Mouse (Mus musculus) olfactory bulb, adult 2 months (tissue): ENCODE measurements around the gene Usp8. TPM values are rescaled to one million over a fixed set of nuclear protein-coding genes. Genes with fewer than 3 reads are reported as not detected.

Experiments used
- H3K27ac ChIP-seq: fragments of 200-500 bp; 2 replicates; pipeline ENCODE4 v1.5.1; 2012; ENCODE audit warnings: low read depth, low read length; ENCODE audit not compliant: insufficient read depth
- H3K4me1 ChIP-seq: fragments of 200-500 bp; 2 replicates; pipeline ENCODE4 v1.6.1; 2012; ENCODE audit warnings: low read length; ENCODE audit not compliant: control insufficient read depth, insufficient read depth
- H3K4me3 ChIP-seq: fragments of 200-500 bp; 2 replicates; pipeline ENCODE4 v1.5.1; 2012; ENCODE audit warnings: mild to moderate bottlenecking, low read depth, low read length, moderate library complexity; ENCODE audit not compliant: insufficient read depth
- CTCF ChIP-seq: fragments of 200-500 bp; IDR thresholded peaks from 2 replicates; pipeline ENCODE4 v1.5.1; 2012; ENCODE audit warnings: low read depth, mild to moderate bottlenecking, low read length, moderate library complexity; ENCODE audit not compliant: insufficient read depth
- POLR2A ChIP-seq: fragments of 200-500 bp; IDR thresholded peaks from 2 replicates; pipeline ENCODE4 v1.6.1; 2012; ENCODE audit warnings: mild to moderate bottlenecking, low read depth, low read length, moderate library complexity; ENCODE audit not compliant: insufficient read depth
- WGBS: fragments of 180-500 bp; shearing (Covaris S2); methylation state at CpG from one replicate; pipeline ENCODE4 v1.1.7; 2018; 5-methylcytosine and 5-hydroxymethylcytosine counted together
- polyA plus RNA-seq: library from polyadenylated mRNA; stranded (reverse); fragments of >200 nt; gene quantifications from 2 replicates; pipeline ENCODE4 v1.2.4, GENCODE M21; 2012; ENCODE audit warnings: low replicate concordance; ENCODE audit not compliant: missing spikeins, insufficient read depth, insufficient read length

Usp8 gene
- polyA plus RNA-seq, 1 experiment, result not detected

DNA sequence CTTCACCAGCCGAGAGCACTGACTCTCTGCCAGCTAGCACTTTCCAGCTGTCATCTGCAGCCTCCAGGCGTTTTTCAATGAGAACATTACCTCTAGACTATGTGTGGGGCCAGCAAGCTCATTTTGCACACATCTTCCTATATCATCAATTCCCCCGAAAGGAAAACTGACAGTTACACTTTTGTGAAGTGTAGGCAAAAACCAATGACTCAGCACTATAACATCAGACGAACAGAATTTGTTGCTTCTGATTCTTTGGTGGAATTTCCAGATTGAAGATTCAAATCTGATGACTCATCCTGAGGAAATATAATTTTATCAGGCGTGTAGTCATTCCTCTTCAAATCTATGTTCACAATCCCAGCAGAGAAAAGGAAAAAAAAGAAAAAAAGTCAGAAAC is 85.5 kb downstream of the Usp8 start:
- Histone ChIP-seq H3K4me3 (no peak overlapping the region), H3K27ac (no peak overlapping the region), H3K4me1 (peaks cover 6% of the 10 kb centered on the region)
- 74% methylated on average over 5 of the region's 5 CpGs for whole genome bisulfite sequencing
- TF ChIP-seq CTCF, result no peak
- TF ChIP-seq POLR2A, result no peak

- Histone ChIP-seq H3K27ac (no peak overlapping the region), H3K4me1 (no peaks in the 10 kb centered on the region), H3K4me3 (no peak overlapping the region)
- 89% methylated on average over 3 of the region's 3 CpGs for WGBS
- no peak for TF ChIP-seq POLR2A
- TF ChIP-seq CTCF, result no peak
Measured at GRCm38 (mm10) chr2:126795708-126796107, 88.6 kb downstream of the Usp8 start.

DNA sequence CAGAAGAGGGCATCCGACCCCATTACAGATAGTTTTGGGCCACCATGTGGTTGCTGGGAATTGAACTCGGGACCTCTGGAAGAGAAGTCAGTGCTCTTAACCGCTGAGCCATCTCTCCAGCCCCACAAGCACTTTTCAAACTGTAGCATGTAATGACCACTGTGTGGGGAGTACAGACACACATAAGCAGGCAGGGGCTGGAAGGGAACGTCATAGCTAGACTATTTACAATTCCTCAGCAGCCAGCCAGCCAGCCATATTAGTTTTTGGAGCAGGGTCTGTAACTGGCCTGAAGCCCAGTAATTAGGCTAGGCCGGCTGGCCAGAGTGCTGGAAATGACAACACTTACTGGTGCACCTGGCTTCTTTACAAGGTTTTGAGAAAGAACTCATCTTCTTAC is 91.3 kb downstream of the Usp8 start:
- no peak for TF ChIP-seq CTCF
- no peak for TF ChIP-seq POLR2A
- H3K4me3 ChIP-seq, result no peak overlapping the region
- WGBS, result 65% methylated on average over 5 of the region's 5 CpGs
- H3K4me1 ChIP-seq, result no peaks in the 10 kb centered on the region
- no peak overlapping the region for H3K27ac ChIP-seq

DNA sequence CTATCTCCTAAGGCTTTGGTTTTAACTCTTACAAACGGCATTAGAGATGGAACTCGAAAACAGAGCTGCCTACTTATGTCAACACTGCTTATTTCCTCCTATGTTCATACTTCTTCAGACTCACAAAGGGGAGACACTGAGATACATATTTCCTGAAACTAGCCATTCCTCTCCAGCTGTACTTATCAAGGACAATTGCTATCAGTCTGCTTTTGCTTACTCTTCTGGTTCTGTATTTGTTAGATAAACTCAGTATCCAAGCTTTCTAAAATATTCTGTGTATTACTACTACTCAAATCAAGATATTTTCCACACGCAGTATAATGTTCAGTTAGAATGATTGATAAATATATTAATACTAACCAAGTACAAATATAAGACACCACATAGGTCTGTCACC is 94.9 kb downstream of the Usp8 start:
- H3K4me3 ChIP-seq, result no peak overlapping the region
- WGBS, result 96% methylated on average over 3 of the region's 3 CpGs
- H3K27ac ChIP-seq, result no peak overlapping the region
- TF ChIP-seq POLR2A (no peak), CTCF (no peak)
- H3K4me1 ChIP-seq, result no peaks in the 10 kb centered on the region

Other genes starting within 250 kb of the Usp8 start
- not detected in 2 replicates for gene Atp8b4, start 206.7 kb upstream of the Usp8 start, polyA plus RNA-seq
- gene Slc27a2, start 154.9 kb upstream of the Usp8 start, polyA plus RNA-seq, result not detected in 2 replicates
- not detected in 2 replicates for gene Hdc, start 88.0 kb upstream of the Usp8 start, polyA plus RNA-seq
- not detected in 2 replicates for gene Gabpb1, start 31.0 kb upstream of the Usp8 start, polyA plus RNA-seq
- not detected in 2 replicates for gene Usp50, start 76.1 kb downstream of the Usp8 start, polyA plus RNA-seq
- gene Trpm7, start 168.9 kb downstream of the Usp8 start, polyA plus RNA-seq, result 111 and 261 TPM in 2 replicates
- 119 TPM in 1 of 2 replicates, not detected in the other for gene Sppl2a, start 225.9 kb downstream of the Usp8 start, polyA plus RNA-seq